Mouse (Mus musculus) 3T3-L1 (cell line): Measurements from ENCODE around the gene Tmpo.
A peak's percentile ranks its signal among the peaks of the same experiment; 100 is the strongest.

Experiments
- DNase-seq: peaks from one replicate; pipeline ENCODE4 v3.0.0-alpha.2; 2015; ENCODE audit warnings: low read depth, low spot score

Tmpo gene

GRCm38 (mm10) chr10:91122646-91123045 is 58.5 kb downstream of the Tmpo start:
- DNase-seq: peak; percentile 25

GRCm38 (mm10) chr10:91116958-91117357 is 64.2 kb downstream of the Tmpo start:
- DNase-seq: no peak

GRCm38 (mm10) chr10:91109841-91110240 is 71.3 kb downstream of the Tmpo start:
- DNase-seq: no peak

GRCm38 (mm10) chr10:91105981-91106380 is 75.1 kb downstream of the Tmpo start:
- no peak for DNase-seq

- DNase-seq: no peak
Measured at GRCm38 (mm10) chr10:91102799-91103590, 78.1 kb downstream of the Tmpo start.

- no peak for DNase-seq
Measured at GRCm38 (mm10) chr10:91101936-91102335, 79.2 kb downstream of the Tmpo start.

- DNase-seq: no peak
Measured at GRCm38 (mm10) chr10:91100101-91100500, 81.0 kb downstream of the Tmpo start.

- no peak for DNase-seq
Measured at GRCm38 (mm10) chr10:91098056-91098455, 83.1 kb downstream of the Tmpo start.
